Mouse (Mus musculus): Measurements from ENCODE around the gene Nt5c3b. TPM values are rescaled to one million over a fixed set of nuclear protein-coding genes. Genes with fewer than 3 reads are reported as not detected.
A peak's percentile ranks its signal among the peaks of the same experiment; 100 is the strongest.

Nt5c3b gene
- polyA plus RNA-seq (2015; fragmentation: Nextera tagmentation; extraction: Ambion mirVana), result 104 and 120 TPM in 2 replicates

DNA sequence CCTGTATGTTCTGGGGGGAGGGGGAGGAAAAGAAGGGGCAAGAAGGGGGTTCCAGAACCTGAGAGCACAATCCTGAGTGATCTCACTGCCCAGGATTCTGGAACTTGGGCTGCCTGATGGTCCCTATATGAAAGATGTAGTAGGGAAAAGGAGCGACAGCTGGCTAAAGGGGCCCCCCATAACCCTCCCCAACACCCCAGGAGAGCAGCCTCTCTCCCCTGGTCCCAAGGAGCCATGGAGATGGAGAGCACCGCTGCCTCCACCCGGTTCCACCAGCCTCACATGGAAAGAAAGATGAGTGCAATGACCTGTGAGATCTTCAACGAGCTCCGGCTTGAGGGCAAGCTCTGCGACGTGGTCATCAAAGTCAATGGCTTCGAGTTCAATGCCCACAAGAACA is at the start of gene Nt5c3b, which contains the start of gene Klhl10:
Gene Nt5c3b, minus strand, starts transcription at position 12 of the 400 bp plus-strand sequence.
Gene Klhl10, plus strand, starts transcription at position 121 of the 400 bp plus-strand sequence.
- peak within 1 kb of the TSS; percentile 92 for H3K9ac ChIP-seq (replicated peaks; ENCODE audit: low read depth, low read length)
- no peak for ATAC-seq
- H3K4me3 ChIP-seq (replicated peaks; ENCODE audit: low read length), result peak within 1 kb of the TSS; percentile 89
- H3K27me3 ChIP-seq (replicated peaks; ENCODE audit: control insufficient read depth, insufficient read depth, low read length), result no peaks in the 10 kb centered on the region
- 83% methylated on average over 8 of the region's 8 CpGs for WGBS
- no peaks in the 10 kb centered on the region for H3K9me3 ChIP-seq (ENCODE audit: control insufficient read depth, low read length)
- H3K4me1 ChIP-seq (replicated peaks; ENCODE audit: control insufficient read depth, insufficient read depth, low read length), result peaks cover 17% of the 10 kb centered on the region
- H3K4me2 ChIP-seq (ENCODE audit: low read length), result peak within 1 kb of the TSS; percentile 78
- H3K27ac ChIP-seq (ENCODE audit: low read length), result peak within 1 kb of the TSS; percentile 56; the same call in 1 of the 2 replicates
- no peaks in the 10 kb centered on the region for H3K36me3 ChIP-seq (ENCODE audit: control insufficient read depth, insufficient read depth)

DNA sequence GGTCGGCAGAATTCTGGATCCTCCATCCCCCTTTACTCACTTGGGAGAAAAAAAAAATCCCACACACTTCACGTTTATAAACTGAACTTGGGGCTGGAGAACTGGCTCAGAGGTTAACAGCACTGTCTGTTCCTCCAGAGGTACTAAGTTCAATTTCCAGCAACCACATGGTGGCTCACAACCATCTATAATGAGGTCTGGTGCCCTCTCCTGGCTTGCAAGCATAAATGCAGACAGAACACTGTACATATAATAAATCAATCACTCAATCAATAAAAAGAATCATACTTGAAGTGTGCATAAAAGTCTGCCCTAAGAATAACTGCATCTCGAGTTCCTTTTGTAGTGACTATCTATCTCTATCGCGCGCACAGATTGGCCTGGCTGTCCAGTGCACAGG is 49.3 kb upstream of the Nt5c3b start:
- WGBS, result 88% methylated on average over 6 of the region's 6 CpGs
- no peak overlapping the region for H3K27ac ChIP-seq (ENCODE audit: low read length)
- H3K36me3 ChIP-seq (ENCODE audit: control insufficient read depth, insufficient read depth), result peaks cover 54% of the 10 kb centered on the region
- no peaks in the 10 kb centered on the region for H3K4me1 ChIP-seq (replicated peaks; ENCODE audit: control insufficient read depth, insufficient read depth, low read length)
- ATAC-seq, result no peak
- H3K4me3 ChIP-seq (replicated peaks; ENCODE audit: low read length), result no peak overlapping the region
- no peaks in the 10 kb centered on the region for H3K9me3 ChIP-seq (ENCODE audit: control insufficient read depth, low read length)
- no peak overlapping the region for H3K4me2 ChIP-seq (ENCODE audit: low read length)
- H3K9ac ChIP-seq (replicated peaks; ENCODE audit: low read depth, low read length), result no peak overlapping the region
- H3K27me3 ChIP-seq (replicated peaks; ENCODE audit: control insufficient read depth, insufficient read depth, low read length), result no peaks in the 10 kb centered on the region

DNA sequence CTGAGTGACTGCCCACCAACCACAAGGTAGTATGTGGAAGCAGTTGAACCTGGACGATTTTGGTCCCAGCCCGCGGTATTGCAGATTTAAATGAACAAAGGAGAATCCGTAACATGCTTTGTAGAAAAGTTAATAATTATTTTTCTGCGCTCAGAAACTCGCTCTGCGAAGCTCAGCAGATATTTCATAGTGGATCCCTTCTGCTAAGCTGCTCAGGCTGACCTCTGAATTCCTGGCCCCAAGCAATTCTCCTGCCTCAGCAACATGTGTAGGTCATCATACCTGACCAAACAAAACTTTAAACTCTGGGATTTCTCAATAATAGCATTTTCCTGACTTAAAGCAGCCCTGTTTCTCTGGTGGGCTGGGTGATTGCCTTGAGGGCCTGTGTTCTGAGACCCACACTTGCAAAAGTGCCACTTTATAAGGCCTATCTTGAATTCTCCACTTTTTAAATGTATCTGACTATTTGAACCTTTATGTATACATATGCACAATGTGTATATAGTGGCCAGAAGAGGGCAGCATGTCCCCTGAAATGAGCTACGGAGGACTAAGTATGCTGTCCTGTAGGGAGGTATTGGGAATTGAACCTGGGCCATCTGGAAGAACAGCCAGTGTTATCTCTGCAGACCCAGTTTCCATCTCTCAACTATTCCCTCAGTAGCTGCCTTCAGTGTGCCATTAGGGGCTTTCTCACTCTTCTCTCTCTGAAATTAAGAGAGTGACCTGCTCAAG is 44.4 kb upstream of the Nt5c3b start:
- WGBS, result 86% methylated on average over 8 of the region's 8 CpGs
- no peak overlapping the region for H3K9ac ChIP-seq (replicated peaks; ENCODE audit: low read depth, low read length)

DNA sequence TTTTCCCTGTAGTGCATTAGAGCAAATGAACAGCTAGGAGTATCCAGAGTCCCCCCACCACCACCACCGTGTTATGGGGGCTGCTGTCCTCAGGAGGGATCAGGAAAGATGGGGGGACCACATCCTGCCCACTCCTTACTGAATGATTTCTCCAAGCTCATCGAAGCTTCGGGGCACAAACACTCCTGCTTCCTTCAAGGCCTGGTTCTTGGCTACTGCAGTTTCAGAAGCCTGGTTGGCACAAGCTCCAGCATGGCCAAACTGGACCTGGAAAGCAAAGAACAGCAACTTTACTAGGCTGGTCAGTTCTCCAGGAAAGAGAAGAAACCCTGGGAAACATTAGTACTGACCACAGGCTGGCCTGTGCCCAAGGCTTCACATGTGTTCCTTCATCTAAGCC is 42.9 kb upstream of the Nt5c3b start:
- H3K27me3 ChIP-seq (replicated peaks; ENCODE audit: control insufficient read depth, insufficient read depth, low read length), result no peaks in the 10 kb centered on the region
- WGBS, result 95% methylated on average over 3 of the region's 3 CpGs
- H3K9ac ChIP-seq (replicated peaks; ENCODE audit: low read depth, low read length), result no peak overlapping the region
- no peak for ATAC-seq
- no peak overlapping the region for H3K4me2 ChIP-seq (ENCODE audit: low read length)
- H3K9me3 ChIP-seq (ENCODE audit: control insufficient read depth, low read length), result no peaks in the 10 kb centered on the region
- H3K4me3 ChIP-seq (replicated peaks; ENCODE audit: low read length), result no peak overlapping the region
- H3K27ac ChIP-seq (ENCODE audit: low read length), result no peak overlapping the region
- no peaks in the 10 kb centered on the region for H3K4me1 ChIP-seq (replicated peaks; ENCODE audit: control insufficient read depth, insufficient read depth, low read length)
- H3K36me3 ChIP-seq (ENCODE audit: control insufficient read depth, insufficient read depth), result peaks cover 47% of the 10 kb centered on the region

More for the DNA sequence above, 44.4 kb upstream of the Nt5c3b start:
- Histone ChIP-seq H3K27me3 (replicated peaks; ENCODE audit: control insufficient read depth, insufficient read depth, low read length) (no peaks in the 10 kb centered on the region), H3K4me3 (replicated peaks; ENCODE audit: low read length) (no peak overlapping the region), H3K4me1 (replicated peaks; ENCODE audit: control insufficient read depth, insufficient read depth, low read length) (no peaks in the 10 kb centered on the region), H3K4me2 (ENCODE audit: low read length) (no peak overlapping the region), H3K9me3 (ENCODE audit: control insufficient read depth, low read length) (no peaks in the 10 kb centered on the region), H3K36me3 (ENCODE audit: control insufficient read depth, insufficient read depth) (peaks cover 47% of the 10 kb centered on the region), H3K27ac (ENCODE audit: low read length) (no peak overlapping the region)
- ATAC-seq, result no peak

DNA sequence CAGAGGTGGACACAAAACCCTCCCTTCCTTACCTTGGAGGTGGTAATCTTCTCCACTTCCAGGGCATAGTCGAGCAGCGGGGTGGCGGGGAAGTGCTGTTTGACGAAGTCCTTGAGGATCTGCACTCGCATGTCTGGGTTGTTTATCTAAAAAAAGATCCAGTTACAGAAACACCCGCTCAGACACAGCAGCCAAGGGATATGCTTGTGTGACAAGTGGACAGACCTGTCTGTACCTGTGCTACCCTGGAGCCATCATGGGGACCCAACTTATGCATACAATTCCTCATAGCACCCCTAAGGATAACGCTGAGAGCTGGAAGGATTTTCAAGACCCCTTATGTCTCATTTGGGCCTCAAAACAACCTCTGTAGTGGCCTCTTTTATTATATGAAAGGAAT is 37.5 kb upstream of the Nt5c3b start:
- H3K4me2 ChIP-seq (ENCODE audit: low read length), result no peak overlapping the region
- H3K4me3 ChIP-seq (replicated peaks; ENCODE audit: low read length), result no peak overlapping the region
- H3K36me3 ChIP-seq (ENCODE audit: control insufficient read depth, insufficient read depth), result peaks cover 56% of the 10 kb centered on the region
- H3K4me1 ChIP-seq (replicated peaks; ENCODE audit: control insufficient read depth, insufficient read depth, low read length), result no peaks in the 10 kb centered on the region
- H3K9me3 ChIP-seq (ENCODE audit: control insufficient read depth, low read length), result no peaks in the 10 kb centered on the region
- 95% methylated on average over 7 of the region's 7 CpGs for WGBS
- ATAC-seq, result no peak
- H3K9ac ChIP-seq (replicated peaks; ENCODE audit: low read depth, low read length), result no peak overlapping the region
- no peak overlapping the region for H3K27ac ChIP-seq (ENCODE audit: low read length)
- H3K27me3 ChIP-seq (replicated peaks; ENCODE audit: control insufficient read depth, insufficient read depth, low read length), result no peaks in the 10 kb centered on the region

DNA sequence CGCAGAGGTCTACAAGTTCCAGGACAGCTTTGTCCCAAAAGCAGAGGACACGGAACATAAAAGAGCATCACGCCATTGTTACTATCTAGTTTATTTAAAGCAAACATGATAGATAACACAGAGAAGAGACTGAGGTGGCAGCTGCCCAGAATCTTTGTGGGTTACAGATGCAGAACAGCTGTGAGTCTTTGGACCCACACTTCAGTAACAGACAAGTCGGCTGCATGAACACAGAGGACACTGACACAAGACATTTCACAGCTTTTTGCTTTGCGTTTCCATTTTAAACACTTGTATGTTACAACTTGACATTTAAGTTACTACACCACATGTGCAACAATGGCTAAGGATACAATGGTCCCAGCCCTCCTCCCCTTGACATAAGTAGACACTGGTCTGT is 34.7 kb upstream of the Nt5c3b start:
- Histone ChIP-seq H3K9me3 (ENCODE audit: control insufficient read depth, low read length) (no peaks in the 10 kb centered on the region), H3K4me2 (ENCODE audit: low read length) (no peak overlapping the region), H3K36me3 (ENCODE audit: control insufficient read depth, insufficient read depth) (peaks cover 36% of the 10 kb centered on the region), H3K4me3 (replicated peaks; ENCODE audit: low read length) (no peak overlapping the region), H3K27me3 (replicated peaks; ENCODE audit: control insufficient read depth, insufficient read depth, low read length) (no peaks in the 10 kb centered on the region), H3K9ac (replicated peaks; ENCODE audit: low read depth, low read length) (no peak overlapping the region), H3K4me1 (replicated peaks; ENCODE audit: control insufficient read depth, insufficient read depth, low read length) (peaks cover 2% of the 10 kb centered on the region; the same call in 1 of the 2 replicates), H3K27ac (ENCODE audit: low read length) (no peak overlapping the region)
- ATAC-seq, result no peak
- 93% methylated on average over 5 of the region's 5 CpGs for WGBS

DNA sequence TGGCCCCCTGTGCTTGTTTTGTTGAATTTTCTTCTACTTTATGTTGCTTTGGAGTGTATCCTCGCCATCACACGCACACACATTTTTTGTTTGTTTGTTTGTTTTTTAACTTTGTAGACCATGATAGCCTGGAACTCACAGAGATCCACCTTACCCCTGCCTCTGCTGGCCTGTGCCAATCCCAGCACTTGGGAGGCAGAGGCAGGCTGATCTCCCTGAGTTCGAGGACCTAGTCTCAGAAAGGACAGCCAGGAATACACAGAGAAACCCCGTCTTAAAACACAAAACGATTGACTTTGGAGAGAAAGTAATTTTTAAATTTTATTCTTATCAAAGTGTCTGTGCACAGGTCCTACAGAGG is 31.3 kb upstream of the Nt5c3b start:
- no peak for ATAC-seq
- Histone ChIP-seq H3K9ac (replicated peaks; ENCODE audit: low read depth, low read length) (no peak overlapping the region), H3K4me2 (ENCODE audit: low read length) (peak overlapping the region; percentile 26)

DNA sequence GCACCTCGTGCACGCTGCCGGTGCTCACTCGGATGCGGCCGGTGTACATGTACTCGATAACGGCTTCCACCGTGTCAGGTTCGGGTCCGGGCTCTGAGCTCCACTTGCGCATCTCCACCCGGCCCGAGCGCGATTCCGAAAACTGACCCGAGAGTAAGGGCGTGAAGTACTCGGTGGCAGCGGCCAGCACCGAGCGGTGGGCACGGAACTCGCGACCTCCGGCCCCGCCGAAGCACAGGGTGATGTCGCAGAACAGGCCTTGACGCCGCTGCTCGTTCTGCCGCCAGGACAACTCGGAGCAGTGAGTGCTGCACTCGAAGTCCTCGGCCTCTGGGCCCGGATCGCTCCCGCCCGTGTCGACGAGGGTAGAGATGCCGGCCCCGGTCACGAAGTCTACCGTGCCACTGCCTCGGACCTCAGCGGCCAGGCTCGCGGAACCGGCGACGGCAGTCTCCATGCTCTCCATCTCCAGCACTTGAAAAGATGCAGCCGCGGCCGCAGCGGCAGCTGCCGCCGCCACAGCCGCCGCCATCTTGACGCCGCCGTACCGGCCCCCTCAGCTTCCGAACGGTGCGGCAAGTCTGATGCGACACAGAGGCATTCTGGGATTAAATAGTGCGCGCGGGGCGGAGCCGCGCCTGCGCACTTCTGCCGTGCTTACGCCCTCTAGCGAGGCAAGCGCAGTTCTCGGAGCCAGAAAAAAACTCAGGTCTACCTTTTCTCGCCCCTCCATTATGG is 30.8 kb upstream of the Nt5c3b start, which contains the start of gene Klhl11:
Gene Klhl11, minus strand, starts transcription at position 545 of the 738 bp plus-strand sequence.
- peak within 1 kb of the TSS; percentile 89 for H3K4me3 ChIP-seq (replicated peaks; ENCODE audit: low read length)
- no peaks in the 10 kb centered on the region for H3K27me3 ChIP-seq (replicated peaks; ENCODE audit: control insufficient read depth, insufficient read depth, low read length)
- H3K36me3 ChIP-seq (ENCODE audit: control insufficient read depth, insufficient read depth), result peaks cover 12% of the 10 kb centered on the region
- H3K4me2 ChIP-seq (ENCODE audit: low read length), result peak within 1 kb of the TSS; percentile 75
- peaks cover 19% of the 10 kb centered on the region for H3K4me1 ChIP-seq (replicated peaks; ENCODE audit: control insufficient read depth, insufficient read depth, low read length)
- H3K27ac ChIP-seq (ENCODE audit: low read length), result peak within 1 kb of the TSS; percentile 89
- H3K9ac ChIP-seq (replicated peaks; ENCODE audit: low read depth, low read length), result peak within 1 kb of the TSS; percentile 91
- peak; percentile 95 for ATAC-seq
- under 1% methylated on average over 83 of the region's 83 CpGs for whole genome bisulfite sequencing
- no peaks in the 10 kb centered on the region for H3K9me3 ChIP-seq (ENCODE audit: control insufficient read depth, low read length)

More for the DNA sequence above, 31.3 kb upstream of the Nt5c3b start:
- H3K36me3 ChIP-seq (ENCODE audit: control insufficient read depth, insufficient read depth), result peaks cover 14% of the 10 kb centered on the region
- peak overlapping the region; percentile 89 for H3K4me3 ChIP-seq (replicated peaks; ENCODE audit: low read length)
- peaks cover 19% of the 10 kb centered on the region for H3K4me1 ChIP-seq (replicated peaks; ENCODE audit: control insufficient read depth, insufficient read depth, low read length)
- H3K27me3 ChIP-seq (replicated peaks; ENCODE audit: control insufficient read depth, insufficient read depth, low read length), result no peaks in the 10 kb centered on the region
- WGBS, result 38% methylated on average over 5 of the region's 5 CpGs
- H3K9me3 ChIP-seq (ENCODE audit: control insufficient read depth, low read length), result no peaks in the 10 kb centered on the region
- no peak overlapping the region for H3K27ac ChIP-seq (ENCODE audit: low read length)
